Mouse (Mus musculus) thymus, postnatal 25 days (tissue): Measurements from ENCODE around the gene Prdm2.

Source experiments
- DNase-seq: peaks from one replicate; pipeline ENCODE4 v3.0.0; 2022

Prdm2 gene

DNA sequence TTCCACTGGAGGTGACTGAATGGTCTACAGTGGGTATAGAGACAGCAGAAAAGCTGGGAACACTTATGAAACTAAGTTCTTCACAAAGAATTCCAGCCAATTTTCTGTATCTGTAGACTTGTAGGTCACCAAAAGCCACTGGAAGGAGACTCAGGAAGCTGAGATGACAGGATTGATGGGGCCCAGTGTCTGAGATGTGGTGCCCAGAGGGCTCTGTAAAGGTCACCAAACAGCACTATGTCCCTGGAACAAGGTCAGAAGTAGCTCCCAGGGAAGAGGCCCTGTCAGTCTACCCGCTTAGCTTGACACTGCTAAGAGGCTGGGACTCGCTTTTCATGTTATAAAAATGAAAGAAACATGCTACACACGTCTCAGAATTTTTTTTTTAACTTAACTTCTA lies 65.1 kb downstream of the Prdm2 start:
- DNase-seq = no peak

DNA sequence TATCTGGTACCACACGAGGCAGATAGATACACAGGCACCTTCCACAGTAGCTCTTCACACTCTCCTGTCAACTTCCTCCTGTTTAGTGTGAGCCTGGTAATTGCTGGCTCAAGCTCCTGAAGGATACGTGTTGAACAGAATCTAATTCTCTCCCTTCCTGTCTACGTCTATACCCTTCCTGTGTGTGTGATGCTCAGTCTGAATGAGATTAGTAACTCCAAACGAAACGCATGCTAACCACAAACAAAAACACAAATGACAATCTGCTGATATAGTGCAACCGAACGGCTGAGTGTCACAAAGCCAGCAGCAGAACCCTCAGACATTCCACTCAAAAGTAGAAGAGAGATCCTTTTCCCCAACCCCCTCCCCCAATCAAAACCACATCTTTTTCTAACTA lies 69.2 kb downstream of the Prdm2 start:
- DNase-seq = no peak

DNA sequence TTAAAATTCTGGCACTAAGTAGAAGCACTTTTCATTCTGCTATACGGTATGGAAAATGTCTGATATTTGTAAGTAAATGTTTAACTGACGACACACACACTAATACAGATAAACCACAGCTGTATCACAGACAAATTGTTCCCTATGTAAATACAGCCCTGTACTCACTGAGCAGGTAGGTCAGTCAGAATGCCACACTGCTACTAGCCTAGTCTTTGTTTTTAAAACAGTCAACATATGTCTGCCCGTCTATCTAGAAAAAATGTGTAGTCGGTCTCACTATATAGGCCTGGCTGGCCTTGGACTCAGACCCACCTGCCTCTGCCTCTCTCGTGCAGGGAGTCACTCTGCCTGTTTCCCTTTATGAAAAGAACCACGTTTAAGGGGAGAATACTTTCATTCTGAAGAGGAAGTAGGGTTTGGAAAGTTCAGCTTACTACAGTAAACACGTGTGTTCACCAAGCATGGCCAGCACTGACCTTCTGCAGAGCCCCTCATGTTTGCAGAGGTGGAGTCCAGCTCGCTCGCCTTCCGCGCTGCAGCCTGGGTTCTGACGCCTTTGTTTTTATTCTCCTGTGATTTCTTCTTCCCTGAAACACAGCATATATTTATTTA lies 71.0 kb downstream of the Prdm2 start:
- no peak for DNase-seq

DNA sequence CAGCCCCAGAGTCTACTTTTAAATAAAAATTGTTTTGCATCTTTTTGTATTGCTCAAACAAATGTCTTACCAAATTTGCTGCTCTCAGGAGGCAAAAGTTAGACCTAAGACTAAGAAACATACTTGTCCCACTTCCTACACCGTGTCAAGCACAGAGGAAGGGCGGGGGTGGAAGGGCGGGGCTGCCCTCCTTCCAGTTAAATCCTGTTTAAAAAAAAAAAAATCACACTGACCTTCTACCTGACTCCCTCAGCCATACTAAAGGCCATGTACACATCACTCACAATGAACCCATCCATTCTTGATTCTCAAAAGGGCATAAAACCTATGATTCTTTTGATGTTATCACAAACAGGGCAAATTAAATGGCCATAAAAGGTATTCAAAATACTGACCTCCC lies 71.9 kb downstream of the Prdm2 start:
- DNase-seq = no peak

DNA sequence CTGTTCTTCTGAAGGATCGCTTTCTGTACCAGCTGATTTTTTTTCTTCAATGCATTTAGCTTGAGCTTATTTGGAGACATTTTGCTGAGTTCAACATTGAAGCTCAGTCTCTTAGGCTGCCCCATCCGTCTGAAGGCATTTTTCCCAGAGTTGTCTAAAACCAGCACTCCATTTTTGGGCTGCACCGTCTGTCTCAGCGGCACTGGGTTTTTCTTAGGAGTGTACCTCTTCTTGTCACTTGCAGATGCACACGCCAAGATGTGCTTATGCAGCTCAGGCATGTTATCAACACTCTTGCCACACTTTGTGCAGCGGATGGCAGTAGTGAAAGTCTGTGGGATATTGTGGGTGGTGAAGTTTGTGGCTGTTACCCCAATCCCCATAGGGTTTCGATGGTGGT lies 80.4 kb downstream of the Prdm2 start:
- DNase-seq = no peak

DNA sequence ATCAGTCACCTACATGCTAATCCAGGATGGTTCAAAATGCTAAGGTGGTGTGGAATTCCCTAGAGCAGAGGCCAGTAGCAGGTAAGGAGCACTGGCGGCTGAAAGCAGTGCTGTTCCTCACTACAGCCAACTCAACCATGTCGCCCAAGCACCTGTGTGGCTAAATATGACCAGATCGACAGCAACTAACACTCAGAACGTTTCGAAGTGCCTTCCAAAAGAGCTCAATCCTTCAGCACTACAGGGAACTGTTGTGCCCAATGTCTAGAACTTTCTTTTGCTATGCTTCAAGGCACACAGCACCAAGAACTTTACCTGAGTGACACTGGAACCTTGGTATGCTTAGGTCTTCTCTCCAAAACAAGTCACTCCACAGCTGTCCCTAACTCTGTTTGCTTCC lies 82.4 kb downstream of the Prdm2 start:
- no peak for DNase-seq

DNA sequence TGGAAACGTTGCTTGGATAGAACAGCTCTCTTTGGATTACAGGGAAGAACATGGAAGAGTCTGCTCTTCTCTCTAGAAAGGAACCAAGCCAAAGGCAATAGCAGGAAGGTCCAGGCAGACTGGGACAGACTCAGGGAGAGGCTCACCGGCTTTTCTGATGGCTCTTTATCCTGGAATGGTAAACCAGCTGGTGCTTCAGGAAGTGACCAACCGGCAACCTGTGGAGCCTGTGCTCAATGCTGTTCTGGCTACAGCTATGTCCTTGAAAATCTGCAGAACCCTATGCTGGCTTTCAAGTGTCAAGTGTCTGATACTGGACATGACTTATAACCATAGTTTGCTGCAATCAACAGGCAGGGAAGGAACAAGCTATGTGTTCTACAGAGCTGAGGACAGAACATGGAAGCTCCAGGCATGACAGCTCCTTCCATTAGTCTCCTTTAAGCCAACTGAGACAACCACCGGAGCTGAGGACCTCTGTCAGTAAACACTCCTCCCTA lies 83.5 kb downstream of the Prdm2 start:
- no peak for DNase-seq

DNA sequence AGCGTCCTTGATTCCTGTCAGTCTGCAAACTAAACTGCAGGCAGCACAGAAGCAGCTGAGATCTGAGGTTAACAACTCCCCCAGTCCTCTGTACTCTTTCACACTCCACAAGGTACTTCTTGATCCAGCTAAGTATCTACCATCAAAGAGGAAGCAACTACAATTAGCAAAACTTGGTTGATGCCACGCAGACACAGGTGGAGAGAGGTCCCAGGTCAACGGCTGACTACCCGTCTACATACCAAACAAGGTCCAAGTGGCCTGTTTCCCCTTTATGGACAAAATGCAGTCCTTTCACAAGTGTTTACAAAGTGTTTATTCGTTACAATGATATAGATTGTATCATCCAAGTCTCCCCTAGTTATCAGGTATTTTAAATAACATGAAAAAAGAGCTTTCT lies 85.6 kb downstream of the Prdm2 start:
- no peak for DNase-seq

DNA sequence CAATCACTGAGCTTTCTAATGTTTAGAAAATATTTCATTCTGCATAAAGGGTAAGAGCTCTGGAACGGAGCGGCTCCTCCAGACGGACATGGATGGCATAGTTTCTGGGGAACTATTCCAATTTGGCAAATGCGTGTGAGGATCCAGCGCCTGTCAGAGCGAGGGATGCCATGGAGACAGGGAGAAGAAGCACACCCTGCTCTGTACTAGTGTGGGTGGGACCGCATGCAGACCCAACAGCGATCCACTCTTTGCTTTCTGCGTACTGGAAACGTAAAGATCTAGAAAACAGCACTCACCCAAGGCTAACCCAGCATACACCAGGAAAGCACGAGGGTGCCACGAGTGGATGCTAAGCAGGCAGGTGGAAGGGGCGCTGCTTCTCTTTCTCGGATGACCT lies 86.3 kb downstream of the Prdm2 start:
- no peak for DNase-seq

DNA sequence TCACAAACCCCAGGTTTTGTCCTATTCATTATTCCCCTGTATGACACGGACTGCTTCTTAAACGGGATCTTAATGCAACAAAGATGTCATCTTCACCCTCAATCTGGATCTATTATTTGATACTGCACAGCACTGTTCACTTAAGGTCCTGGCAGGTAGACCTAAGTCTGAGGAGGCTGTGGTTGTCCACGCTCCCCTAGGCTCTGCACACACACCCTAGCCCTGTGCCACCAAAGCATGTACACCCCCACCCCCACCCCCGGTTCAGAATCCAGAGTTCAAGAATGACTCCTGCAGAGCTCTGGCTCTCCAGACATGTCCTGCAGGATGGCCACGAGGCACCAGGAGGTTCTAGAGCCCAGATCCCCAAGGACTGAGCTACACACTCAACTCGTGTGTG lies 87.5 kb downstream of the Prdm2 start:
- no peak for DNase-seq

DNA sequence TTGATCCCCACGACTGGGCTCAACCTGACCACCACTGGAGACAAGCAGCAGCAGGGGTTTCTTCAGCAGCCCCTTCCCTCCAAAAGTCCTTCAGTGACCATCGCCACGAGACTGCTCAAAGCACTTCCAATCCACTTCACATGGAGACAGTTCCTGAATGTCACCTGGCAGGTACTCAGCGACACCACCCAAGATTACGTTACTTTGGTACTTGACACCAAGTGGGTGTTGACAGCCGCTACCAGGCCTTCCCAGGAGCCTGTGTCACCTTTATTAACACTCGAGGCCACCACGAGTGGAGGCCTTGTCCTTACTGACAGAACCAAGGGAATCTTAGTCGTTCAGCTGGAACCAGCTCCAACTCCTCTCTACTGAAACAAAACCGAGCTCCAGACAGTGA lies 89.8 kb downstream of the Prdm2 start:
- DNase-seq = no peak

DNA sequence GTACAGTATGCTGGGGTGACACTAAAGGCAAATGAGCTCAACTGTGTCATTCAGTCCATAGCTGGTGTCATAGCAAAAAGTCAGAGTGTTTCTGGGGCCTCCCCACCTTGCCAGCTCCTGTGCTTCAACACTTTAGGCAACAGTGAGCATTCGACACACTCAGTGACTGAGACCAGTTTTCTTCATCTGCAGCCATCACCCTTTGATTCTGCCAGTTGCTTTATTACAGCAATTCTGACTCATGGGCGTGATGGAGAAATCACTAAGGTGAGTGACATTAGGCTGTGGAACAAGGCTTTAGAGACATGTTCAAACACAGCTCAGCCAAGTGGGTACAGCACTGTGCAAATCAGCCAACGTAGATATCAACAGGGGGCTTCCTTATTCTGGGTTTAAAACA lies 91.6 kb downstream of the Prdm2 start:
- no peak for DNase-seq

DNA sequence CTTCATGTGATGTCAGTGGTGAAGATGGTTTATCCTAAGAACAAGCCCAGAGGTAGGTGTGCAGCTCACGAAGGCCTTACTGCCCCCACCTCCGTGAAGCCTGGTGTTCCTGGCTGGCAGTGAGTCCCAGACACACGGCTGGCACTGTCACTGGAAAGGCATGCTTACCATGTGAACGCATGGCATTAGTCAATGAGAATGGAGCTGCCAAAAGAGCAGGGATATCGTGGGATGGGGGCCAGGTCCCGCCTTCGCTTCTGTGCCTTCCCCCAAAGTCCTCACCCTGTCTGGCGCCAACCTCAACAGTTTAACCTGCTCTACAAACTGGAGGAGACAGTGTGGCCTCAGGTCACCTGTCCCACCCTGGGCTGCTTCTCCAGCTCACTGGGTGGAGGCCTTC lies 92.8 kb downstream of the Prdm2 start:
- DNase-seq = no peak

DNA sequence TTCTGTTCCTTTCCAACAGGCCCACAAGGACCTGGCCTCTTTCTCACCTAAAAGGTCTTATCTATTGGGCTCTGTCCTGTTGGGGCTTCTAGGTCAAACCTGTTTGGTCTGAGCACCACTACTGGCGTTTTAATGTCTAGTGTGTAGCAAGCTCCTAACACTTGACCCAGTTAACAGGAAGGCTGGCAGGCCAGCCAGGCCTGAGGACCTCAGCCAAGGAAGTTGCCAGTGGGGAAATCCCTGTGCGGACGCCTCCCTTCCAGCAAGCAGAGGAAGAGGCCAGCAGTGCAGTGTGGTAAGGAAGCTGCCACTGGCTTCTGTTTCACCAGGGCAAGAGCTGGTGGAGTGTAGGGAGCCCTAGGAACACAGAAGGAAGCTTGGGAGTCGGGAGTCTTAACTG lies 94.0 kb downstream of the Prdm2 start:
- DNase-seq = no peak

DNA sequence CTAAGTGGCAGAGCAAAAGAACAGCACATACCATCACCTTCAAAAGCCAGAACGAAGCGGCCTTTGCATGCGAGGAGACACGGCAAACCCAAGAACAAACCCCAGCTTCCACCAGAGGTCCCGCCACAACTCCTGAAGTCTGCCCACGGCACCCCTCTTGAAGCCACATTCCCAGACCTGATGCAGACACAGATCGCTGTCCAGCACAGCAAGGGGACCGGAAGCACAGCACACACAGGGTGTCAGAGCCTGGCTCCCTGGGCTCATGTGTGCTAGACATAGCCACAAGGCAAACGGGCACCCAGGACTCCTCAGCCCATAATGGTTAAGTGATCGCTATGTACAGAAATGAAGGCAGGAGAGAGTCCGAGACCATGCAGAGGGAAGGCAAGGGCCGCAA lies 96.9 kb downstream of the Prdm2 start:
- no peak for DNase-seq

DNA sequence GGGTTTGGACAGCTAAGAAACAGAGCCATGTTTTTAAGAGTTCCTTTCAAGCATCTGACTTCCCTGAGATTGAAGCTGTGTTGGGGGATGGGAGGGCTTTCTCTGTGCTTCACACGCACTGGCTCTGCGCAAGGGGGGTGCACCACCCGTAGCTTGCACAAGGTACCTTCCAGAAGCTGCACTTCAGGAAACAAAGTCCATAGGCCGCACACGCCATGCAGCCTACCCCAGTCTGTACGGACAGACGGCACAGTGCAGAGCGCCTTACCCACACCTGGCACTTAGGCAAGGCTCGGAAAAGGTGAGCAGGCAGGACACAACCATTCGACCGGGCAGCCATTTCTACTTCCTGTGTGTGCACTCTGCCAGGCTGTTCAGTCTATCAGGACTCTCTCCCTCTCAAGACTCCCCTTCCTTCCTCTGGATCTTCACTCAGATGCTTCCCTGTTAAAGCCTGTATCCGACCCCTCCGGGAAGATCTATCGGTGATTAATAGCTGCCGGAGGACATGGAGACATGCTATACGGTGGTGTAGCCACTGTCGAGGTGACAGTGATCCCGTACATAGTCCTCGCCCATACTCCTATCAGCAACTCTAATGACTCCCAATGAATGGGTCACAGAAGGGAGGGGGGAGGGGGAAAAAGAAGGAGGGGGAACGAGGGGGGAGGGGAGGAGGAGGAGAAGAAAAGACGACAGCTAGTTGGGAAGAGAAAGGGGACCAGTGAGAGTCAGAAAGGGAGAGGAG lies 98.4 kb downstream of the Prdm2 start:
- DNase-seq = no peak

DNA sequence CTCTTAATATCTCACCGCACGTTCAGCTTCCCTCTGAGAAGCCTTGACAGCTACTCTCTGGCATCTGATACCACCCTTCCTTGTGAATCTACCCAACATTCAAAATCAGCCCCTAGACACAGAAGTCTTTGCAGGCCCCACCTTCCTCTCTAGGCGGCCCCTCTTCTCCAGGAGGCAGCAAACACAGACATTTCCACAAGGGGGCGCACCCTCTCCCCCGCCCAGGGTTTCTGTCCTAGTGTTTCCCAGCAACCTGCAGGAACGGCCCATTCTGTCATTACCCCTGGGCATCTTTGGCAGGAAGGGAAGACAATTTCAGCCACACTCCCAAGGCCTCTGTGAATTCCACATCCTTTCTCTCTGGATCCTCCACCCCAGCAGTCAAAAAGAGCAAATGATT lies 99.8 kb downstream of the Prdm2 start:
- DNase-seq = peak; percentile 74

DNA sequence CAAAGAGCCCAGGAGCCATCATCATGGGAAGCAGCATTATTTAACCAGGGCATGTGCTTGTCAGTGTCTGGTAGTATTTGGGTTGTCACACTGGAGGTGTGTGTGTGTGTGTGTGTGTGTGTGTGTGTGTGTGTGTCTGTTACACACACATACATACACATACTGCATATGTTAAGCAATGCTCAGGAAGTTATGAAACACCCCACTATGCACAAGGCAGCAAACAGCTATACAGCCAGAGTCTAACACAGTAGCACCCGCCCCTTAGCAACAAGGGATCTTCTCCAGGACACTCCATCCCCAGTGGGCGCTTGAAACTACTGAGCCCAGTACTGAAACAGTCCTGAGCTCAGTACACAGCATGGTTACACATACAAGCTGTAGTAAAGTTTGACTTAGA lies 100.4 kb downstream of the Prdm2 start:
- no peak for DNase-seq

DNA sequence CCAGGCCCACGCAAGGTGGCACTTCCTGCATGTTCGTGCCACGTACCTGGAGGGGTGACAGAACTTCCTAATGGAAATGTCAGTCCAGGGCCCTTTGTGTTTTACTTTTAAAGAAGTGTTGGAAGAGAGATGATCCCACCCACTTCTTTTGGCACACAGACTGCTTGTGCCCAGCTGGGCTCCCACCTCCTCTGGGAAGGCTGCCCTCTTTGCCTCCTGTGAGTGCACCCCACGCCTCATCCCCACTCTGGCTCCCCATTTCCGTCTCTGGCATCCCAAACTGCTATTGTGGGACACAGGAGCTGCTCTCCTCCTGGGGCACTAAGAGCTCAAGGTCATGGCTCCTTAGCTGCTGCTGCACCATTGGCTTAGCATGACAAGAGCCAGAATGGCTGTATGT lies 100.9 kb downstream of the Prdm2 start:
- no peak for DNase-seq

DNA sequence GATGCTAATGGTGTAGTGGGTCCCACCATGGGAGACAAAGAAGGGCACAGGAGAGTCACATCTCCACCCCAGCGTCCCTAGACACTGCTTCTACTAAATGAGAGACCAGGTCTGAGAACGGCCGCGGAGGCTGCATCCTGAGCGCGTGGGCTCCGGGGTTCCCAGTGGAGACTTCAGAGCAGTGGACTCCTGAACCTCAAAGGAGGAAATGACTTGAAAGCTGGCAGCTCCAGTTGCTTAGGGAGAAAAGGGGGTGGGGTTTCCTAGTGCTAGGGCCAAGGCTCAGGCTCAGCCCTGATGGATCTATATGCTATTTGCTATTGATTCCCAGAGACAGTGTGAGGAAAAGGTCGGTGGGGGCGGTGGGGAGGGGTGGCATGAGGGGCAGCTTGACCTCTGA lies 104.2 kb downstream of the Prdm2 start:
- DNase-seq = no peak

DNA sequence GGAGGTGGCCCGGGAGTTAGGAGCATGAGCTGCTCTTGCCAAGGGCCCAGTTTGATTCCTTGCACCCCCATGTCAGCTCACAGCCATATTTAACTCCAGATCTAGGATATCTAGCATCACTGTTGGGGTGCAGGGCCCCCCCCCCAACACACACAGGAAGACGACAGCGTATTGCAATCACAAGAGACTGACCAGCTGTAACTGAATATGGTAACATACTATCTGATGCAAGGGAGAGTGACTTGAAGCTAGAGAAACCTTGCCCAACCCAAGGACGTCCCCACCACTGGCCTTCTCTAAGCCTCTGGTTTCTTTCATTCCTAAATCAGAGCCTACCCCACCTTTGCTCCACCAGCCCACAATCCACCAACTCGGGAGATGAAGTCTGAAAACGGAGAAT lies 105.8 kb downstream of the Prdm2 start:
- no peak for DNase-seq

DNA sequence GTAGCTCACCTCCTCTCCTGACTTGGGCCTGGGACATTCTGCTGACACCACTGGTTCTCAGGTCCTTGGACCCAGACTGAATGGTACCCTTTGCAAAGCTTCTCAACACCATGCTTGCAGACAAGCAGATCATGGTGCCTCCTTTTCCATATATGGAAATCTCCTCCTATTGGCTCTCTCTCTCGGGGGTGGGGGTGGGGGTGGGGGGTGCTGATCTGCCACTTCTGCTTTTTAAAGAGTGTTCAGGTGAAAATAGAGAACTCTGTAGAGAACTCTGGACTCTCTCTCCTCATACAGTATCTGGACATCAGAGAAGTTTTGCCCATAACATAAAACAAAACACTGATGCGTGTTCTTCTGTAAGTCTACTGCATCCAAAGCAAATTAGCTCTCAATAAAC lies 106.2 kb downstream of the Prdm2 start:
- DNase-seq = no peak

DNA sequence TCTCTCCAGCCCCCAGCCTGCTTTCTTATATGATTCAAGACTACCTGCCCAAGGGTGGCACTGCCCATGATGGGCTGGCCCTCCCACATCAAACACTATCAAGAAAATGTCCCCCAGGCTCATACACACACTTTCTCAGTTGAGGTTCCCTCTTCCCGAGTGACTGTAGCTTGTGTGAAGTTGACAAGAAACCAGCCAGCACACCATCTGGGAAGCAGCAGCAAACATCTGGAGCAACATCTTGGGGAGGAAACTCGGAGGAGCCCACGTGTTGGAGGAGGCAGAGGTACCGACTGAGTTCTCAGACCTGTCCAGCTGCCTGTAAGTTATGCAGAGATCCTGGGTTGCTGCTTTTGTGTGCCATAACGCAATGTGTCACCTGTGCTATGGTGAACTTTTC lies 108.1 kb downstream of the Prdm2 start:
- no peak for DNase-seq

DNA sequence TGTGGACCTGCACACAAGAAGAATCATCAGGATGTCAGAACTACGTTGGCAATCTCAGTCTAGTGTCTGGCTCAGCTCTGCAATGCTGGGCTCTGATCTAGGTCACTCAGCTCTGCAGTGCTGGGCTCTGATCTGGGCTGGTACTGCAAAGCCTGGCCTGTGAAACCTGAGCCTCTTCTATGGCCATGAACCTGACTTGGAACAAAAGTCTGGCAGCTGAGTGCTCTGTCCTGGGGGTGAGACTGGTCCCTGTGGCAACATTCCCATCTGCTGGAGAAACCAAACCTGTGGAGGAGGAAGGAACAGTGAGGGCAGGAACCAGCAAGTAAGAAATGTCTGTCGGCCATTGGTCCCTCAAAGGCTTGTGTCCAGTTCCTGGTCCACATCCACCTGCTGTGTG lies 109.0 kb downstream of the Prdm2 start:
- no peak for DNase-seq

DNA sequence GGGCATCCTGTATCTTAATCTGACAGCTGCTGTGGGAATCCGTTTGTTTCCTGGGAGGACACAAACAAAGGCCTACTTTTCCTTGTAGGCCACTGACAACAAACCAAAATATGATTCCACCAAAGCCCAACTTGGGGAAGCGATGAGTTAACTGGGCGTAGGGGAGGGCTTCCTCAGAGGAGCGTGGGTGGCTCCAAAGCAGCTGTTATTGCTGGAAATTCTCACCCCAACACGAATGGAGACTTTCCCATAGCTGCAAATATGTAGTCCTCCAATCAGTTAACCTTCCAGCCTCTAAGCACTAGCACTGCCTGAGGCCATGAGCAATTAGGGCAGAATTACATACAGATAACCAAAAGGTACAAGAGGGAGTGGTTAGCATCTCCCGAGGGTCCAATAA lies 112.6 kb downstream of the Prdm2 start:
- no peak for DNase-seq
